Mouse (Mus musculus) embryonic facial prominence, embryonic 10.5 days (tissue): ENCODE data around the gene Snw1. TPM values are rescaled to one million over a fixed set of nuclear protein-coding genes. Genes with fewer than 3 reads are reported as not detected.
A peak's percentile ranks its signal among the peaks of the same experiment; 100 is the strongest.

Experiments
- microRNA-seq: library from miRNA; unstranded; fragments of <30 nt; microRNA quantifications from one replicate; pipeline ENCODE4, GENCODE M21; 2017
- polyA plus RNA-seq: library from polyadenylated mRNA; unstranded; fragments of >200 nt; fragmentation: Nextera tagmentation; extraction: Ambion mirVana; gene quantifications from 2 replicates; pipeline ENCODE4 v1.2.1, GENCODE M21; 2016

The Snw1 gene
- polyA plus RNA-seq, 1 experiment from 2014 or later: 166 TPM

Small RNAs within 50 kb of the gene (microRNA-seq; reads per million reads assigned to microRNA genes)
- 14.9 reads per million, percentile 26 among the genes with 10 or more reads in this experiment for gene Mir3068

Other genes starting within 250 kb of the Snw1 start
- 1.0 and 1.5 TPM in 2 replicates for gene Noxred1, start 233.5 kb downstream of the Snw1 start, polyA plus RNA-seq
- gene Vipas39, start 206.0 kb downstream of the Snw1 start, polyA plus RNA-seq: 54.9 and 56.5 TPM in 2 replicates
- 294 and 305 TPM in 2 replicates for gene Ahsa1, start 205.8 kb downstream of the Snw1 start, polyA plus RNA-seq
- 1.00 and 1.3 TPM in 2 replicates for gene Ism2, start 172.6 kb downstream of the Snw1 start, polyA plus RNA-seq
- 58.5 and 61.8 TPM in 2 replicates for gene Sptlc2, start 83.9 kb downstream of the Snw1 start, polyA plus RNA-seq
- gene Slirp, start 28.4 kb downstream of the Snw1 start, polyA plus RNA-seq: 311 and 324 TPM in 2 replicates
- gene Alkbh1, start 28.3 kb downstream of the Snw1 start, polyA plus RNA-seq: 69.6 and 76.0 TPM in 2 replicates
- not detected in 2 replicates for gene Gm5788, start 22.4 kb upstream of the Snw1 start, polyA plus RNA-seq
- not detected in 2 replicates for gene Gm8300, start 42.0 kb upstream of the Snw1 start, polyA plus RNA-seq
- gene Oog1, start 130.4 kb upstream of the Snw1 start, polyA plus RNA-seq: not detected in 2 replicates
- gene Gm4027, start 146.6 kb upstream of the Snw1 start, polyA plus RNA-seq: not detected in 2 replicates
- not detected in 2 replicates for gene Gm16381, start 172.3 kb upstream of the Snw1 start, polyA plus RNA-seq